Mouse (Mus musculus): ENCODE measurements at regions not wholly inside any gene's neighbourhood (a gene's known extent, or its start where the extent isn't known, plus 50 kb on each side); places are given as distances from the start of the nearest gene placed in this dataset.
"Not testable (repeated sequence)": the region's sequence is repeated elsewhere in the genome, so short reads cannot be mapped to it uniquely, and the experiment has no call there.

DNA sequence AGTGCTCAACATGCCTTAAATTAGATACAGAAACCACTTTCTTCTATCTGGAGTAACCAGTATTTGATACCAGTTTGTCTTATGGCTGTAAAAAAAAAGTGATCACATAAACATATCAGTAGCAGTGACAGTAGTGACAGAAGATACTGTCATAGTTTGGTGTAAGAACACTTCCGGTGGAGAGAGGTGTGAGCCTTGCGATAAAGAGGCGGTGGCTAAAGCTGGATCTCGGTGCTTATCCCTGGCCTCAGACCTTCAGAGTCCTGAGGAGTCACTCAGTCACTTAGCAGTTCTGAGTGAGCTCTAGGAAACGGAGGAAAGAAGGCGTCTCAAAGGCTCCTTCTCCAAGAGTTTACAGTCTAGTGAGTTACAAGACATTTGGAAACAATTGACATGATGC is 169.4 kb downstream of the Mterf1b start:
- not testable (repeated sequence) for H3K36me3 ChIP-seq (ENCODE audit: control insufficient read depth, insufficient read depth, low read length); H3K4me3 ChIP-seq (ENCODE audit: low read depth, low read length); H3K4me1 ChIP-seq (replicated peaks; ENCODE audit: control insufficient read depth, insufficient read depth, low read length); ATAC-seq (replicated peaks; ENCODE audit: low FRiP score, low TSS enrichment, low read depth); H3K9ac ChIP-seq (ENCODE audit: low read length); H3K9me3 ChIP-seq (ENCODE audit: control insufficient read depth, low read length); H3K27me3 ChIP-seq (replicated peaks; ENCODE audit: control insufficient read depth, insufficient read depth, low read length); H3K27ac ChIP-seq (ENCODE audit: low read depth); DNase-seq (ENCODE audit: low spot score); H3K4me2 ChIP-seq (ENCODE audit: low read length)
- WGBS, result 82% methylated on average over 6 of the region's 6 CpGs

DNA sequence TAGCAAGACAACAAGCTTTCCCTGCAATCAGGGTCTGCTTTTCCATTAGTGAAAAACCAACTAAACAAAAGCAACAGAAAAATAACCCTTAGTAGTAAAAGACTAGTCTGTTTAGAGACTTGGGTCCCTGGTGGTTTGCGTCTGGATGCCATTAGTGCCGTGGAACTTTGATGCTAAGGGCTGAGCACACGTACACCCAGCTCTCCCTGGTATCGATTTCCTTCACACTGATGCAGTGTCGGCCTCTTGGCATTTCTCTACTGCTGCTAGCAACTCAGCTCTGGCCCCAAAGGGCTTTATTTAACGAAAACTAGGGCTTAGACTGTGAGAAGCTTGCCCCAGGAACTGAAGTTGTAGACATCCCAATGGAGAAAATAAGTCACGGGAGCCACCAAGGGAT is 192.6 kb downstream of the Mterf1b start:
- not testable (repeated sequence) for ATAC-seq (replicated peaks; ENCODE audit: low FRiP score, low TSS enrichment, low read depth); H3K36me3 ChIP-seq (ENCODE audit: control insufficient read depth, insufficient read depth, low read length); H3K27ac ChIP-seq (ENCODE audit: low read depth); H3K9me3 ChIP-seq (ENCODE audit: control insufficient read depth, low read length); H3K4me2 ChIP-seq (ENCODE audit: low read length); H3K9ac ChIP-seq (ENCODE audit: low read length); H3K4me3 ChIP-seq (ENCODE audit: low read depth, low read length); H3K4me1 ChIP-seq (replicated peaks; ENCODE audit: control insufficient read depth, insufficient read depth, low read length); DNase-seq (ENCODE audit: low spot score); H3K27me3 ChIP-seq (replicated peaks; ENCODE audit: control insufficient read depth, insufficient read depth, low read length)
- 51% methylated on average over 7 of the region's 7 CpGs for WGBS

DNA sequence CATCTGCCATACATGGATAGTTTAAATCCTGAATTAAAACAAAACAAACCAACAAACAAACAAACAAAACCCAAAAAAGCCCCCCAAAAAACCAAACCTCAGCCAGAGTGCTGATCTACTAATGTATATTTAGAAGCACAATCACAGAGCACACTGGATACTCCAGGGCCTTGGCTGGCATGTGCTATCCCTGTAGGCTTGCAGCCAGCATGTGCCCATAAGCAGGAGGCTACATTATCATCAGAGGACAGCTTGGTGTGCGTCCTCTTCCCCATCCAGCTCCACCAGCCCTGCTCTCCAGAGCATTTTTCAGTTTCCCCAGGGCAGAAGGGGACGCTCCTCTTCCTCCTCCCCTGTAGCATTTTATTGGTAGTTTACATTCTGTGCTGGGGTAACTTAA is 198.9 kb downstream of the Mterf1b start:
- no peaks in the 10 kb centered on the region for H3K4me1 ChIP-seq (replicated peaks; ENCODE audit: control insufficient read depth, insufficient read depth, low read length)
- H3K9ac ChIP-seq (ENCODE audit: low read length), result no peak overlapping the region
- no peak overlapping the region for H3K27ac ChIP-seq (ENCODE audit: low read depth)
- H3K36me3 ChIP-seq (ENCODE audit: control insufficient read depth, insufficient read depth, low read length), result no peaks in the 10 kb centered on the region
- ATAC-seq (replicated peaks; ENCODE audit: low FRiP score, low TSS enrichment, low read depth), result no peak
- H3K27me3 ChIP-seq (replicated peaks; ENCODE audit: control insufficient read depth, insufficient read depth, low read length), result no peaks in the 10 kb centered on the region
- H3K4me3 ChIP-seq (ENCODE audit: low read depth, low read length), result no peak overlapping the region
- 71% methylated on average over 2 of the region's 2 CpGs for WGBS
- no peak overlapping the region for H3K4me2 ChIP-seq (ENCODE audit: low read length)
- H3K9me3 ChIP-seq (ENCODE audit: control insufficient read depth, low read length), result no peaks in the 10 kb centered on the region
- DNase-seq (ENCODE audit: low spot score), result no peak

DNA sequence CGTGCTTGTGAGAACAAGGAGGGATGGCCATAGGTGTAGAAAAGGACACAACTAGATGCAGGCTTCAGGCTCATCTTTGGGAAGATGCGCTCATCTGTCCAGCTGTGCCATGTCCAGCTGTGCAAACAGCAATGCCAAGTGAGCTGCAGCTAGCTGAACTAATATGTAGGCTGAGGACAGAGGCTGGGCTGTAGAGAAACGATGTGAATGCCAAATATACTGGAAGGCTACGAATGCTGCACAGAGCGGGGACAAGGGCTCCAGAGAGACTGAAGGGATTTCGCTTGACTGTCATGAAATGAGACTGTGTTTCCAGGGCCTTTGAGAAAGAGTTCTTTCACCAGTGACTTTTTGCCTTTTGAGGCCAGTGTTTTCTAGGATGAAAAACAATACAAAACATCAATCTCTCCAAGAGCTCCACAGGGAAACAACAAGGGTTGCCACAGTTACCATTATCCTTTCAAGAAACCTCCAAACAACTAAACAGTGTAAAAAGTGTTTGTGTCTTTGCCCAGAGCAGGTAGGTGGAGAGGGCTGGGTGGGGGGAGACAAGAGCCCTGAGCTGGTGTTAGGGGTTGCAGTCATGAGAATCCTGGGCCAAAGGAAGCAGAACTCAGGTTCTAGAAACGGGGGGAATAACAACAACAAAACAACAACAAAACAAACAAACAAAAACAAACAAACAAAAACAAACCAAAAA is 202.3 kb downstream of the Mterf1b start:
- not testable (repeated sequence) for DNase-seq (ENCODE audit: low spot score); H3K4me2 ChIP-seq (ENCODE audit: low read length); H3K4me1 ChIP-seq (replicated peaks; ENCODE audit: control insufficient read depth, insufficient read depth, low read length); H3K4me3 ChIP-seq (ENCODE audit: low read depth, low read length); H3K27me3 ChIP-seq (replicated peaks; ENCODE audit: control insufficient read depth, insufficient read depth, low read length); H3K9me3 ChIP-seq (ENCODE audit: control insufficient read depth, low read length); ATAC-seq (replicated peaks; ENCODE audit: low FRiP score, low TSS enrichment, low read depth); H3K36me3 ChIP-seq (ENCODE audit: control insufficient read depth, insufficient read depth, low read length); H3K9ac ChIP-seq (ENCODE audit: low read length); H3K27ac ChIP-seq (ENCODE audit: low read depth)
- 70% methylated on average over 6 of the region's 7 CpGs for WGBS

DNA sequence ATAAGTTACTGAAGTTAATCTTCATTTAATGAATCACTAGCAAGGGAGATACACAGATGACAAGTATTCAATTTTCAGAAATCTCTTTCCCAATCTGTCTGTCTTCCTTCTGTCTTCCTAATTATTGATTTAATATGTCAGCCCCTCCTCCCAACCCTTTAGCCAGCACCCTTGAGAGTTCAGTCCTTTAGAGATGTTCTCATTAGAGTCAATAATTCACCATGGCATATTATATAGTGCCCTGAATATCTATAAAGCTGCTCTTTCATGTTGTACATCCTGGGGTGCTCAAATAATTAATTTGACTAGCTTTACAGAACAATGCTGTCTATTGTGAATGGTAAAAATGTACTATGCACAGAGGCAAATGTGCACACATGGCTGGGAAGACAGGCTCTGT is 205.9 kb downstream of the Mterf1b start:
- no peak overlapping the region for H3K4me2 ChIP-seq (ENCODE audit: low read length)
- H3K27me3 ChIP-seq (replicated peaks; ENCODE audit: control insufficient read depth, insufficient read depth, low read length), result no peaks in the 10 kb centered on the region
- H3K9me3 ChIP-seq (ENCODE audit: control insufficient read depth, low read length), result no peaks in the 10 kb centered on the region
- no peak for ATAC-seq (replicated peaks; ENCODE audit: low FRiP score, low TSS enrichment, low read depth)
- H3K9ac ChIP-seq (ENCODE audit: low read length), result no peak overlapping the region
- H3K27ac ChIP-seq (ENCODE audit: low read depth), result no peak overlapping the region
- no peak for DNase-seq (ENCODE audit: low spot score)
- H3K4me3 ChIP-seq (ENCODE audit: low read depth, low read length), result no peak overlapping the region
- no peaks in the 10 kb centered on the region for H3K36me3 ChIP-seq (ENCODE audit: control insufficient read depth, insufficient read depth, low read length)
- H3K4me1 ChIP-seq (replicated peaks; ENCODE audit: control insufficient read depth, insufficient read depth, low read length), result no peaks in the 10 kb centered on the region

DNA sequence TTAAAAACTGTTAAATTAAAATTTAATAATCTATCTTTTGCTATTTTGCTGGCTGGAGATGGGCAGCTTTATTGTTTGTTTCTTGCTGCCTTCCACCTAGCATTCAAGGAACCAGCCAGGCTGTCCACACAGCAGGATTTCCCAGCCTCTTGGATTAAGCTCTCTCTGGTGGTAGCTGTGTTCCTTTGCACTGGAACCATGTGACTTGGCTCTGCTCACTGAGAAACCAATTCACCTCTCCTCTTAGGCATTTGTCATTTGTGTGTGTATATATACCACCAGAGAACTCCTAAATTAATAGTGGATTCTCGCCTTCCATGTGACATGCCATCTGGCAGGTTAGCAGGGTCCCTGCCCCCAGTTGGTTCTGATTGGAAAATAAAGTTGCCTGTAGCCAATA is 225.6 kb downstream of the Mterf1b start:
- no peak for ATAC-seq (replicated peaks; ENCODE audit: low FRiP score, low TSS enrichment, low read depth)
- no peak overlapping the region for H3K9ac ChIP-seq (ENCODE audit: low read length)
- H3K27me3 ChIP-seq (replicated peaks; ENCODE audit: control insufficient read depth, insufficient read depth, low read length), result no peaks in the 10 kb centered on the region
- H3K4me1 ChIP-seq (replicated peaks; ENCODE audit: control insufficient read depth, insufficient read depth, low read length), result no peaks in the 10 kb centered on the region
- H3K9me3 ChIP-seq (ENCODE audit: control insufficient read depth, low read length), result no peaks in the 10 kb centered on the region
- H3K27ac ChIP-seq (ENCODE audit: low read depth), result no peak overlapping the region
- DNase-seq (ENCODE audit: low spot score), result no peak
- no peak overlapping the region for H3K4me3 ChIP-seq (ENCODE audit: low read depth, low read length)
- H3K36me3 ChIP-seq (ENCODE audit: control insufficient read depth, insufficient read depth, low read length), result no peaks in the 10 kb centered on the region
- H3K4me2 ChIP-seq (ENCODE audit: low read length), result no peak overlapping the region
- WGBS, result 73% methylated on average over 1 of the region's 1 CpGs
